Mouse (Mus musculus) intestine, embryonic 16.5 days (tissue): ENCODE results near the gene Ung. TPM values are rescaled to one million over a fixed set of nuclear protein-coding genes. Genes with fewer than 3 reads are reported as not detected.
A peak's percentile ranks its signal among the peaks of the same experiment; 100 is the strongest.

Experiments used
- ATAC-seq: fragments of 200-750 bp; cut with Nextera tagmentation; 2 replicates; pipeline ENCODE4 v1.8.0; 2017; ENCODE audit warnings: moderate TSS enrichment, moderate library complexity
- H3K27ac ChIP-seq: fragments of 300-500 bp; sonication (generic); 2 replicates; pipeline ENCODE4 v1.5.1; 2014; ENCODE audit warnings: mild to moderate bottlenecking, low read length
- H3K27me3 ChIP-seq: fragments of 300-500 bp; sonication (generic); replicated peaks from 2 replicates; pipeline ENCODE4 v1.6.1; 2014; ENCODE audit warnings: low read length, control low read depth, mixed read lengths; ENCODE audit not compliant: control insufficient read depth, insufficient read depth
- H3K36me3 ChIP-seq: fragments of 300-500 bp; sonication (generic); 2 replicates; pipeline ENCODE4 v1.6.1; 2014; ENCODE audit warnings: low read length, control low read depth; ENCODE audit not compliant: control insufficient read depth, insufficient read depth
- H3K4me1 ChIP-seq: fragments of 300-500 bp; sonication (generic); 2 replicates; pipeline ENCODE4 v1.6.1; 2014; ENCODE audit warnings: low read length, control low read depth, mixed read lengths; ENCODE audit not compliant: control insufficient read depth, insufficient read depth
- H3K4me2 ChIP-seq: fragments of 300-500 bp; sonication (generic); 2 replicates; pipeline ENCODE4 v1.6.1; 2014; ENCODE audit warnings: low read depth, low read length, control low read depth
- H3K4me3 ChIP-seq: fragments of 300-500 bp; sonication (generic); 2 replicates; pipeline ENCODE4 v1.5.1; 2014; ENCODE audit warnings: mild to moderate bottlenecking, low read length
- H3K9ac ChIP-seq: fragments of 300-500 bp; sonication (generic); 2 replicates; pipeline ENCODE4 v1.6.1; 2014; ENCODE audit warnings: low read depth, low read length
- H3K9me3 ChIP-seq: fragments of 300-500 bp; sonication (generic); 2 replicates; pipeline ENCODE4 v1.6.1; 2016; ENCODE audit warnings: low read length, control low read depth; ENCODE audit not compliant: control insufficient read depth
- WGBS: fragments of 180-500 bp; shearing (Covaris S2); extraction: QIAGEN DNeasy Blood & Tissue Kit; methylation state at CpG from one replicate; pipeline ENCODE4 v1.1.7; 2014; 5-methylcytosine and 5-hydroxymethylcytosine counted together
- polyA plus RNA-seq: library from polyadenylated mRNA; unstranded; fragments of >200 nt; fragmentation: Nextera tagmentation; extraction: Ambion mirVana; gene quantifications from 2 replicates; pipeline ENCODE4 v1.2.1, GENCODE M21; 2015

Gene Ung
- polyA plus RNA-seq, 1 experiment from 2014 or later, result 35.5 TPM

- H3K4me3 ChIP-seq, result no peak overlapping the region
- no peak overlapping the region for H3K27ac ChIP-seq
- H3K9ac ChIP-seq, result no peak overlapping the region
- no peak for ATAC-seq
- no peaks in the 10 kb centered on the region for H3K9me3 ChIP-seq
- H3K36me3 ChIP-seq, result no peaks in the 10 kb centered on the region
- no peaks in the 10 kb centered on the region for H3K4me1 ChIP-seq
- no peaks in the 10 kb centered on the region for H3K27me3 ChIP-seq
- 84% methylated on average over 6 of the region's 6 CpGs for WGBS
- no peak overlapping the region for H3K4me2 ChIP-seq
Measured at GRCm38 (mm10) chr5:114161424-114161823, 31.2 kb downstream of the Ung start.

- ATAC-seq, result no peak
- Histone ChIP-seq H3K4me3 (no peak overlapping the region), H3K9ac (no peak overlapping the region), H3K9me3 (no peaks in the 10 kb centered on the region), H3K4me2 (no peak overlapping the region), H3K36me3 (no peaks in the 10 kb centered on the region), H3K4me1 (no peaks in the 10 kb centered on the region), H3K27ac (no peak overlapping the region), H3K27me3 (no peaks in the 10 kb centered on the region)
- whole genome bisulfite sequencing, result 47% methylated on average over 12 of the region's 12 CpGs
Measured at GRCm38 (mm10) chr5:114162106-114162815, 32.1 kb downstream of the Ung start.

- Histone ChIP-seq H3K4me3 (no peak overlapping the region), H3K9ac (no peak overlapping the region), H3K4me1 (no peaks in the 10 kb centered on the region), H3K4me2 (no peak overlapping the region), H3K27ac (no peak overlapping the region), H3K36me3 (no peaks in the 10 kb centered on the region), H3K27me3 (no peaks in the 10 kb centered on the region), H3K9me3 (no peaks in the 10 kb centered on the region)
- WGBS, result 54% methylated on average over 6 of the region's 6 CpGs
- no peak for ATAC-seq
Measured at GRCm38 (mm10) chr5:114163117-114163696, 33.0 kb downstream of the Ung start.

- ATAC-seq, result no peak
- 83% methylated on average over 7 of the region's 7 CpGs for WGBS
- Histone ChIP-seq H3K27ac (no peak overlapping the region), H3K27me3 (no peaks in the 10 kb centered on the region), H3K4me3 (no peak overlapping the region), H3K36me3 (no peaks in the 10 kb centered on the region), H3K9me3 (no peaks in the 10 kb centered on the region), H3K4me1 (no peaks in the 10 kb centered on the region), H3K9ac (no peak overlapping the region), H3K4me2 (no peak overlapping the region)
Measured at GRCm38 (mm10) chr5:114170345-114170744, 40.2 kb downstream of the Ung start.

- no peaks in the 10 kb centered on the region for H3K27me3 ChIP-seq
- H3K27ac ChIP-seq, result no peak overlapping the region
- H3K36me3 ChIP-seq, result no peaks in the 10 kb centered on the region
- no peak overlapping the region for H3K4me3 ChIP-seq
- ATAC-seq, result no peak
- WGBS, result 85% methylated on average over 3 of the region's 3 CpGs
- H3K4me2 ChIP-seq, result no peak overlapping the region
- no peaks in the 10 kb centered on the region for H3K9me3 ChIP-seq
- no peak overlapping the region for H3K9ac ChIP-seq
- peaks cover 4% of the 10 kb centered on the region for H3K4me1 ChIP-seq
Measured at GRCm38 (mm10) chr5:114172936-114173335, 42.8 kb downstream of the Ung start.

GRCm38 (mm10) chr5:114173458-114173857 lies 43.3 kb downstream of the Ung start:
- Histone ChIP-seq H3K27me3 (no peaks in the 10 kb centered on the region), H3K9me3 (no peaks in the 10 kb centered on the region), H3K4me3 (no peak overlapping the region), H3K4me1 (peaks cover 4% of the 10 kb centered on the region), H3K27ac (no peak overlapping the region), H3K36me3 (no peaks in the 10 kb centered on the region), H3K9ac (no peak overlapping the region), H3K4me2 (no peak overlapping the region)
- no peak for ATAC-seq
- WGBS, result 76% methylated on average over 7 of the region's 7 CpGs

GRCm38 (mm10) chr5:114173877-114174581 lies 43.8 kb downstream of the Ung start:
- Histone ChIP-seq H3K4me1 (peaks cover 4% of the 10 kb centered on the region), H3K4me2 (peak overlapping the region; percentile 18), H3K9ac (no peak overlapping the region), H3K27me3 (no peaks in the 10 kb centered on the region), H3K4me3 (no peak overlapping the region), H3K36me3 (no peaks in the 10 kb centered on the region), H3K27ac (no peak overlapping the region), H3K9me3 (no peaks in the 10 kb centered on the region)
- 20% methylated on average over 16 of the region's 16 CpGs for WGBS
- ATAC-seq, result no peak

GRCm38 (mm10) chr5:114174639-114175038 lies 44.5 kb downstream of the Ung start:
- no peaks in the 10 kb centered on the region for H3K9me3 ChIP-seq
- 15% methylated on average over 16 of the region's 16 CpGs for WGBS
- no peak for ATAC-seq
- H3K4me1 ChIP-seq, result peaks cover 4% of the 10 kb centered on the region
- H3K27me3 ChIP-seq, result no peaks in the 10 kb centered on the region
- no peak overlapping the region for H3K9ac ChIP-seq
- H3K27ac ChIP-seq, result no peak overlapping the region
- peak overlapping the region; percentile 18; the same call in 1 of the 2 replicates for H3K4me2 ChIP-seq
- H3K4me3 ChIP-seq, result no peak overlapping the region
- no peaks in the 10 kb centered on the region for H3K36me3 ChIP-seq

- WGBS, result under 1% methylated on average over 26 of the region's 26 CpGs
- Histone ChIP-seq H3K27me3 (no peaks in the 10 kb centered on the region), H3K4me2 (peak overlapping the region; percentile 93), H3K4me1 (peaks cover 4% of the 10 kb centered on the region), H3K4me3 (peak overlapping the region; percentile 65), H3K27ac (peak overlapping the region; percentile 72), H3K9ac (peak overlapping the region; percentile 71), H3K9me3 (no peaks in the 10 kb centered on the region), H3K36me3 (no peaks in the 10 kb centered on the region)
- ATAC-seq, result peak; percentile 96
Measured at GRCm38 (mm10) chr5:114175596-114176171, 45.5 kb downstream of the Ung start.
